Mouse (Mus musculus): ENCODE data around the gene 1700123O20Rik. TPM values are rescaled to one million over a fixed set of nuclear protein-coding genes. Genes with fewer than 3 reads are reported as not detected.

1700123O20Rik gene
- polyA plus RNA-seq, 1 experiment from 2014 or later, result 88.9 TPM

DNA sequence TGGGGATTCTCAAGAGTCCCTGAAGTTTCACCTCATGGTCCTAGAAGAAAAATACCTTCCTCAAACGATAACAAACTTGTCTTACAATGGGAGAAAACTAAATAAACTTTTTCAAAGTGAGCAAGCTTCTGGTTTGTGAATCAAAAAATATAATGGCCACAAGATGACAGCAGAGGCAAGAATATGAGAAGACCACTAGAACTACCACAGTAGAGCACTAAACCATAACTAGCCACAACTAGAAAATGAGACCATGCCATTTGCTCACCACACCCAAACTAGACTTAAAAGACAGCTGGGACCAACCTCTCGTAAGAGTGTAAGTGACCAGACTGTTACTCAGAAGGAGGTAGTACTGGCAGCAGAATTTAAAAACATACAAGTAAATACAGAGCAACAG, 26.0 kb upstream of the 1700123O20Rik start:
- peaks cover 86% of the 10 kb centered on the region for H3K36me3 ChIP-seq (ENCODE audit: control insufficient read depth, insufficient read depth, low read length)

GRCm38 (mm10) chr14:54664477-54665222, 21.4 kb upstream of the 1700123O20Rik start:
- Histone ChIP-seq H3K9me3 (ENCODE audit: control insufficient read depth, low read depth, low read length) (no peaks in the 10 kb centered on the region), H3K27me3 (ENCODE audit: control insufficient read depth, insufficient read depth, low read length) (no peaks in the 10 kb centered on the region), H3K4me2 (replicated peaks; ENCODE audit: low read depth, low read length) (no peak overlapping the region), H3K27ac (ENCODE audit: low read length) (no peak overlapping the region), H3K36me3 (ENCODE audit: control insufficient read depth, insufficient read depth, low read length) (peaks cover 75% of the 10 kb centered on the region), H3K9ac (replicated peaks; ENCODE audit: low read depth, low read length) (no peak overlapping the region), H3K4me3 (ENCODE audit: low read depth, low read length) (no peak overlapping the region), H3K4me1 (ENCODE audit: control insufficient read depth, insufficient read depth, low read length) (no peaks in the 10 kb centered on the region)
- no peak for ATAC-seq (ENCODE audit: insufficient number of reproducible peaks, insufficient read depth, low FRiP score, low read depth)
- WGBS, result 86% methylated on average over 10 of the region's 10 CpGs

More for the DNA sequence above, 26.0 kb upstream of the 1700123O20Rik start:
- Histone ChIP-seq H3K9ac (replicated peaks; ENCODE audit: low read depth, low read length) (no peak overlapping the region), H3K4me1 (ENCODE audit: control insufficient read depth, insufficient read depth, low read length) (no peaks in the 10 kb centered on the region), H3K9me3 (ENCODE audit: control insufficient read depth, low read depth, low read length) (no peaks in the 10 kb centered on the region), H3K4me2 (replicated peaks; ENCODE audit: low read depth, low read length) (no peak overlapping the region), H3K27ac (ENCODE audit: low read length) (no peak overlapping the region), H3K4me3 (ENCODE audit: low read depth, low read length) (no peak overlapping the region), H3K27me3 (ENCODE audit: control insufficient read depth, insufficient read depth, low read length) (no peaks in the 10 kb centered on the region)
- ATAC-seq (ENCODE audit: insufficient number of reproducible peaks, insufficient read depth, low FRiP score, low read depth), result no peak
- 89% methylated on average over 2 of the region's 2 CpGs for WGBS

DNA sequence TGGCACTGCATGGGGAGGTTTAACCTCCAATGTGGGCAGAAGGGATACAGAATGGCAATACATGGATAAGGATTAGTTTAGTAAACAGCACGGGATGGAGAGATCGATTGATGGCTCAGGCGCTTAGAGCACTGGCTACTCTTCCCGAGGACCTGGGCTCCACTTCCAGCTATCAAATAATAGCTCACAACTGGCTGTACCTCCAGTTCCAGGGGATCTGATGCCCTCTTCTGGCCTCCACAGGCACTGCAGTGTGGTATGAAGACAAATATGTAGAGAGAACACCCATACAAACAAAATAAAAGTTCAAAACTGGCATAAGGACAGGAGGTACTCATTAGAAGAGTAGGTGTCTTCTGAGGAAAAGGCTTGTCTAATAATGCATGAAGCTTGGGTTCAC, 16.6 kb upstream of the 1700123O20Rik start:
- H3K27me3 ChIP-seq (ENCODE audit: control insufficient read depth, insufficient read depth, low read length), result no peaks in the 10 kb centered on the region
- WGBS, result 73% methylated on average over 4 of the region's 4 CpGs
- H3K4me3 ChIP-seq (ENCODE audit: low read depth, low read length), result no peak overlapping the region
- no peak overlapping the region for H3K27ac ChIP-seq (ENCODE audit: low read length)
- ATAC-seq (ENCODE audit: insufficient number of reproducible peaks, insufficient read depth, low FRiP score, low read depth), result no peak
- no peaks in the 10 kb centered on the region for H3K4me1 ChIP-seq (ENCODE audit: control insufficient read depth, insufficient read depth, low read length)
- no peak overlapping the region for H3K4me2 ChIP-seq (replicated peaks; ENCODE audit: low read depth, low read length)
- H3K9me3 ChIP-seq (ENCODE audit: control insufficient read depth, low read depth, low read length), result no peaks in the 10 kb centered on the region
- H3K9ac ChIP-seq (replicated peaks; ENCODE audit: low read depth, low read length), result no peak overlapping the region
- peaks cover 64% of the 10 kb centered on the region for H3K36me3 ChIP-seq (ENCODE audit: control insufficient read depth, insufficient read depth, low read length)

GRCm38 (mm10) chr14:54674317-54674716, 11.7 kb upstream of the 1700123O20Rik start:
- Histone ChIP-seq H3K27ac (ENCODE audit: low read length) (no peak overlapping the region), H3K4me3 (ENCODE audit: low read depth, low read length) (no peak overlapping the region), H3K9ac (replicated peaks; ENCODE audit: low read depth, low read length) (no peak overlapping the region), H3K9me3 (ENCODE audit: control insufficient read depth, low read depth, low read length) (no peaks in the 10 kb centered on the region), H3K27me3 (ENCODE audit: control insufficient read depth, insufficient read depth, low read length) (no peaks in the 10 kb centered on the region), H3K36me3 (ENCODE audit: control insufficient read depth, insufficient read depth, low read length) (peaks cover 73% of the 10 kb centered on the region), H3K4me2 (replicated peaks; ENCODE audit: low read depth, low read length) (no peak overlapping the region), H3K4me1 (ENCODE audit: control insufficient read depth, insufficient read depth, low read length) (no peaks in the 10 kb centered on the region)
- no peak for ATAC-seq (ENCODE audit: insufficient number of reproducible peaks, insufficient read depth, low FRiP score, low read depth)
- 69% methylated on average over 2 of the region's 2 CpGs for WGBS

- Histone ChIP-seq H3K36me3 (ENCODE audit: control insufficient read depth, insufficient read depth, low read length) (peaks cover 69% of the 10 kb centered on the region), H3K27ac (ENCODE audit: low read length) (no peak overlapping the region), H3K4me1 (ENCODE audit: control insufficient read depth, insufficient read depth, low read length) (no peaks in the 10 kb centered on the region), H3K9me3 (ENCODE audit: control insufficient read depth, low read depth, low read length) (no peaks in the 10 kb centered on the region), H3K27me3 (ENCODE audit: control insufficient read depth, insufficient read depth, low read length) (no peaks in the 10 kb centered on the region), H3K4me3 (ENCODE audit: low read depth, low read length) (no peak overlapping the region), H3K9ac (replicated peaks; ENCODE audit: low read depth, low read length) (no peak overlapping the region), H3K4me2 (replicated peaks; ENCODE audit: low read depth, low read length) (no peak overlapping the region)
- 80% methylated on average over 5 of the region's 5 CpGs for WGBS
- ATAC-seq (ENCODE audit: insufficient number of reproducible peaks, insufficient read depth, low FRiP score, low read depth), result no peak
Measured at GRCm38 (mm10) chr14:54676290-54676689, 9.7 kb upstream of the 1700123O20Rik start.

GRCm38 (mm10) chr14:54678657-54679304, 7.2 kb upstream of the 1700123O20Rik start:
- H3K4me3 ChIP-seq (ENCODE audit: low read depth, low read length), result no peak overlapping the region
- H3K4me1 ChIP-seq (ENCODE audit: control insufficient read depth, insufficient read depth, low read length), result no peaks in the 10 kb centered on the region
- H3K27me3 ChIP-seq (ENCODE audit: control insufficient read depth, insufficient read depth, low read length), result no peaks in the 10 kb centered on the region
- H3K9ac ChIP-seq (replicated peaks; ENCODE audit: low read depth, low read length), result no peak overlapping the region
- H3K9me3 ChIP-seq (ENCODE audit: control insufficient read depth, low read depth, low read length), result no peaks in the 10 kb centered on the region
- WGBS, result 79% methylated on average over 16 of the region's 16 CpGs
- peaks cover 62% of the 10 kb centered on the region for H3K36me3 ChIP-seq (ENCODE audit: control insufficient read depth, insufficient read depth, low read length)
- ATAC-seq (ENCODE audit: insufficient number of reproducible peaks, insufficient read depth, low FRiP score, low read depth), result no peak
- H3K27ac ChIP-seq (ENCODE audit: low read length), result no peak overlapping the region
- no peak overlapping the region for H3K4me2 ChIP-seq (replicated peaks; ENCODE audit: low read depth, low read length)

DNA sequence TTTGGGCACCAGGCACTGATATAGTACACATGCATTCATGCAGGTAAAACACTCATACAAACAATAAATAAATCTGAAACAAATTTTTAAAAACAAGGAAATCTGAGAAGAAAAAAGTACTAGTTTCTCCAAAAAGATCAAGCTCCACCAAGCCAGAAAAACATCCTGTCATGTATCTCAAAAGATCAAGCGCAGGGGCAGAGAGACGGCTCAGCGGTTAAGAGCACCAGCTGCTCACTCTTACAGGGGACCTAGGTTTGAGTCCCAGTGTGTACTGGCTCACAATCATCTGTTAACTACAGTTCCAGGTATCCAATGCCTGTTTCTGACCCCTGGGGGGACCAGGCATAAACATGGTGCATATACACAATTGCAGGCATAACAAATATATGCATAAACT, 3.6 kb upstream of the 1700123O20Rik start:
- Histone ChIP-seq H3K9me3 (ENCODE audit: control insufficient read depth, low read depth, low read length) (no peaks in the 10 kb centered on the region), H3K9ac (replicated peaks; ENCODE audit: low read depth, low read length) (no peak overlapping the region), H3K36me3 (ENCODE audit: control insufficient read depth, insufficient read depth, low read length) (peaks cover 34% of the 10 kb centered on the region), H3K4me3 (ENCODE audit: low read depth, low read length) (no peak overlapping the region), H3K4me1 (ENCODE audit: control insufficient read depth, insufficient read depth, low read length) (peaks cover 4% of the 10 kb centered on the region; the same call in 1 of the 2 replicates), H3K27ac (ENCODE audit: low read length) (no peak overlapping the region), H3K4me2 (replicated peaks; ENCODE audit: low read depth, low read length) (no peak overlapping the region), H3K27me3 (ENCODE audit: control insufficient read depth, insufficient read depth, low read length) (no peaks in the 10 kb centered on the region)
- ATAC-seq (ENCODE audit: insufficient number of reproducible peaks, insufficient read depth, low FRiP score, low read depth), result no peak
- 85% methylated on average over 3 of the region's 3 CpGs for WGBS

DNA sequence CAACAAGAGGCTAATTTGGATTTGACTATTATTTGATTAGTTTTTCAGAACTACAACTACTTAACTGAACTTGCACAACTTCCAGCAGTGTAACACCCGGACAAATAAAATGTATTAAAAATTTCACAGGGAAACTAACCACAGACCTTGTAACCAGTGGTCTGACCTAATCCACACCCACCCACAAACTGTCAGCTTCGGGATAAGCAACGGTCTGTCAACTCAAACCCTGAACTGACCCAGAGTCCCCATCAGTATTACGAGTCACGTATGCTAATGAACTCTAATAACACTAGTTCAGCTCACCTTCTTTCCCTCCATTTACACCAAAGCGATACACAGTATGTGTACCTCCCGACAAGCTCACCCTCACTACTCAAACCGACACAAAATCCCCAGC, 545 bp upstream of the 1700123O20Rik start:
- Histone ChIP-seq H3K9me3 (ENCODE audit: control insufficient read depth, low read depth, low read length) (no peaks in the 10 kb centered on the region), H3K9ac (replicated peaks; ENCODE audit: low read depth, low read length) (peak overlapping the region; percentile 97), H3K4me1 (ENCODE audit: control insufficient read depth, insufficient read depth, low read length) (peaks cover 13% of the 10 kb centered on the region; the same call in 1 of the 2 replicates), H3K36me3 (ENCODE audit: control insufficient read depth, insufficient read depth, low read length) (peaks cover 19% of the 10 kb centered on the region), H3K4me3 (ENCODE audit: low read depth, low read length) (peak overlapping the region; percentile 84), H3K27ac (ENCODE audit: low read length) (no peak overlapping the region), H3K4me2 (replicated peaks; ENCODE audit: low read depth, low read length) (peak overlapping the region; percentile 72), H3K27me3 (ENCODE audit: control insufficient read depth, insufficient read depth, low read length) (no peaks in the 10 kb centered on the region)
- ATAC-seq (ENCODE audit: insufficient number of reproducible peaks, insufficient read depth, low FRiP score, low read depth), result no peak
- 12% methylated on average over 8 of the region's 8 CpGs for WGBS

Data from stomach, embryonic 14.5 days (tissue).